Mouse (Mus musculus) lung, postnatal 10 days (tissue): ENCODE results near the gene Psmg4.

Source experiments
- DNase-seq: peaks from one replicate; pipeline ENCODE4 v3.0.0; 2021

Psmg4 gene

DNA sequence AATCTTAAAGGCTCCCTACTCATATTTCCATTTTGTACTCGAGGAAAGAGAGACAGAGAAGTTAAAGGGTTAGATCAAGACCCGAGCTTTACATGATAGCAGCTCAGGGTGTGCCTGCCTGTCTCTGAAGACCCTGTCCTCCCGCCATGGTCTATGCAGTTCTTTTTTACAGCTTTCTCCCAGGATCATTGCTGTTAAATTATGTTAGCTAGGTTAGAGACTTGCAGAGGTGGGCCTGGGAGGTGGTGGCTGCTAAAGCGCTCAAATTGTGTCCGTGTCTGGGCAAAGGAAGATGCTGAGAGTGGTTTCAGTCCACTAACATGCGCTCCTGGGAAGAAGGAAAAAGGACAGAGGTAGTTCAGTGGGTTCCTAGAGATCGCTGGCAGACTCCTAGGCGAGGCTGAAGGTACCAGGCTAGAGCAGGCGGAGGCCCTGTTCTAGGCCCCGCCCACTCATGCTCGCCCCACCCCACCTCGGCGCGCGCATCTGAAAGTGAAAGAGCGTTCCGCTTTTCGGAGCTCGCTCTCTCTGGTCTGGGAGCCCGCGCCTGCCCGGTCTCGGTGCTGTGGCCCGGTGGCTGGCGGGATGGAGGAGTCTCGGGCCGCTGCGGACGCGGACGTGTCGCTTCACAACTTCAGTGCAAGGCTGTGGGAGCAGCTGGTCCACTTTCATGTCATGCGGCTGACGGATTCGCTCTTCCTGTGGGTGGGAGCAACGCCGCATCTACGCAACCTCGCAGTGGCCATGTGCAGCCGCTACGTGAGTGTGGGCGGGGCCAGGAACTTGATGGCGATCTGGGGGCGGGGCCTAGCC is at the start of gene Psmg4:
TSS of gene Psmg4 (plus strand) at position 474 of the 813 bp plus-strand sequence.
- DNase-seq, result peak; percentile 97

DNA sequence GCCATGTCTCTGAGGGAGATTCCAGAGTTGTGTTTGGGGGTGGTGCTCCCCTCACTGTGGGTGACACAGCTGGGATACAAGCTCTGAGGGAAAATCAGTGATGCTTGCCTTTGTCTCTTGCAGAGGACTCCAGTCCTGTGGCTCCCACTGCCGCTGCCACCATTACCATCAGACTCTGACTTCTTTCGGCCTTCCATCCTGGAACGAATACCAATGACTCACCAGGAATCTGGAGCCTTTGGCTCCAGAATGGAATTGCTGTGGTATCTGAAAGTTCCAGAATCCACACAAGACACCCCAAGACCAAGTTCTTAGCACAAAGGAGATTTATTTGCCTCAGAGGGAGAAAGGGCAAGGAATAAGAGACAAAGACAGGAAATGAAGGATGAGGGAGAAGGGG is 49.7 kb upstream of the Psmg4 start:
- no peak for DNase-seq

DNA sequence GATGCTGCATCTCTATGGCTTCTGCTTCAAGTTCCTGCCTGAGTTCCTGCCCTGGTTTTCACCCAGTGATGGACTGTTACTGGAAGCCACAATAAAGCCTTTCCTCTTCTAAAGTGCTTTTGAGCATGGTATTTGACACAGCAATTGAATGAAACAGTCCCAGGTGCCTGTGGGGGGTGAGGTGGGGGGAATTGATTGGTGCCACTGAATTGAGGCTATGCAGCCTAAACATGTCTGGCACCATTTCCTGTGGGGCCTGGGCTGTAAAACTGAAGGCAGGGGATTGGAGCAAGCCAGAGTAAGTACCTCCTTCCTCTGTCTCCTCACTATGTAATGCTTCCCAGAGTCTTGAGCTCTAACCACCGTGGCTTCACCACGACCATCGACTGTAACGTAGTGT is 48.1 kb upstream of the Psmg4 start:
- no peak for DNase-seq

DNA sequence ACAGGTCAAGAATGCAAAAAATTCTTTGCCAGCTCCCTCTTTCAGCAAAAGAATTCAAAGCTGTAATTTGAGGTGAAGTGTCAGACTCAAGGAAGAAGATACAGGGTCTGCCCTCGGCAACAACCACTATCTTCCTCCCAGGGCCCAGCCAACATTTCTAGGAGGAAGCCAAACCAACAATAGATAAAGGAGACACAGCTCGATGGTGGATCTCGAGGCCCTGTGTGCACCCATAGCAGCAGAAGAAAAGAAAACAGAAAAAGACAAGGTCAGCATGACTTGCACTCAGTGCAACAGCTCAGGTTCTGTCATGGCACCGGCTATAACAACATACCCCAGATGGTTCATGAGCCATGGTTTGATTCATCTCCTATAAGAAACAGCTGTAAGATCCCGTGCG is 46.3 kb upstream of the Psmg4 start:
- DNase-seq, result no peak

DNA sequence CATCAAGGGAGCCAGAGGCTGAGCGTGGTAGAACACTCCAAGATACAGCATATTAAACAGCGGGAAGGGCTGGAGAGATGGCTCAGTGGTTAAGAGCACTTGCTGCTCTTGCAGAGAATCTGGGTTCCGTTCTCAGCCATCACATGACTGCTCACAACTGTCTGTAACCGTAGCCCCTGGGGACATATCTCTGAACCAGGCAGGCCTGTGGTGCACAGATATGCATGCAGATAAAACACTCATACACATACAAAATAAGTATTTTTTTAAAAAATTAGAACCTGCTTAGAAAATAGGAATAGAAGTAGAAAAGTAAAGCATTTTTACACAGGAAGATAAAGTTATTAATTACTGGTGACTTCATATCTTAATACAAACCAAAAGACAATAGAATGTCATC is 43.9 kb upstream of the Psmg4 start:
- no peak for DNase-seq

DNA sequence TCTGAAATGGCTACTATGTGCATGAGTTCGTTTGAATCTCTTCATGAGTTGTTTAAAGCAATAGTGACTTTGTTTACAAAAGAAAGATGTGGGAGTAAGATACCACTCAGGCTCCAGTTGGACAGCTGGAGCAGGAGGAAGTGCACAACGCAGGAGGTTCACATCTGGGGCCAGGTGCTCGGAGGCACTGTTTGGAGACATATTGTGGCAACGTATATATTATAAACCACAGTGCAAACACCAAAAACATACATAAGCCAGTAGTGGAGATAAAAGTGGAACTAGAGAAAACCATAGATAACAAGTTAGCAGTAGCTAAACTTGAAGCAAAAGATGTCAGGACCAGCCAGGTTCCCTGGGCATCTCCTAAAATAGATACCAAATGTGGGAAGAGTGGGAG is 43.4 kb upstream of the Psmg4 start:
- no peak for DNase-seq

DNA sequence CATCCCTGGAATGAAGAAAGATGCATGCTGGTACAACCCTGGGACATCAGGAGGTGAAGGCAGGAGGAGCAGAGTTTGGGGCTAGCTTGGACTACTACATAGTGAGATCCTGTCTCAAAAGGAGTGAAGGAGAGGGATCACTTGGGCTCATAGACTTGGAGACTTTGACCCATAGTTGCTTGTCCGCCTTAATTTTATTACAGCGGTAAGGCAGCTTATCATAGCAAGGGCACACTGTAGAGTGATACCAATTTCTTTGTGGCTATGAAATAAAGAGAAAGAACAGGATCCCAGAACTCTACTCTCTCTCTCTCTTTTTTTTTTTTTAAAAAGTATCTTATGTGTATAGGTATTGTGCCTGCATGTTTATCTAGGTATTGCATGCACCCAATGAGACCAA is 42.2 kb upstream of the Psmg4 start:
- DNase-seq, result no peak

DNA sequence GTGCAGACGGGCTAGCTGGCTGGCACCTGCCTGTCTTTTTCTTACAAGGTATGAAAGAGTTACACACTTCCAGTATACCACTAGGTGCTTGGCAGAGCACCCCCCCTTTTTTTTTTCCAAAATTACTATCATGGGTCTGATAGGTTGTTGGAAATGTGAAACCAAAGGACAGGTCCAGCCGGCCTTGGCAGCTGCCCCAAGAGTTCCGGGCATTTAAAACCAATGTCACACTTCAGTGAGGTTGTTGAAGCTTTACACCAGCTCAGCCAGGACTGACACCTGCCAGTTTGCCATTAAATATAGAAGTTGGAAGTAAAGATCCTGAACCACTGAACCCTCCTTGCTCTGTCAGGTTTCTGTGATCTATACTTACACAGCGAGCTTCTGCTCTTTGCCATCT is 37.1 kb upstream of the Psmg4 start:
- DNase-seq, result no peak

DNA sequence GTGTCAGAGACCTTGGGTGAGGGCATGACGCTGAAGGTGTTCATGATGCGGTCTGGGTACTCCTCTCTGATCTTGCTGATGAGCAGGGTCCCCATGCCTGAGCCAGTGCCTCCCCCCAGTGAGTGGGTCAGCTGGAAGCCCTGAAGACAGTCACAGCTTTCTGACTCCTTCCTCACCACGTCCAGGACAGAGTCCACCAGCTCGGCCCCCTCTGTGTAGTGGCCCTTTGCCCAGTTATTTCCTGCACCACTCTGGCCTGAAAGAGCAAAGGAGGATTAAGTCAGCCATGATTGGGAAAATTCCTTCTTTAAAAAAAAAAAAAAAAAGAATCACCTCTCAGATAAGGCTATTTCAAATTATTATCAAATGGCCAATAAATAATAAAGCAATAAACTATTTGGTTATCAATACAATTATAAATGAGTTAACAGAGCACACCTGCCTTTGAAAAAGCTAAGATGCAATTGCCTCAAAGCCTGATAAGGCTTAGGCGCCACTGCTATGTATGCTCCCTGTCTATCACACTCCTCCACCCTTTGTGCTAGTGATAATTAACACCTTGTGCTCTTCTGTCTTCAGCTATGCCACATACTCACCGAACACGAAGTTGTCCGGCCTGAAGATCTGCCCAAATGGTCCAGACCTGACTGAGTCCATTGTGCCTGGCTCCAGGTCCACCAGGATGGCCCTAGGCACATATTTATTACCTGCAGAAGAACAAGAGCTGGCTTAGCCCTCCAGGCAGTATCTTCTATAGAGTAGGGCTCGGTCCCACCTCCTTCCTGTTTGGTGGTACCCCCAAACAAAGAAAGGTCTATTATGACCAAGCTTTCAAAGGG is 34.3 kb upstream of the Psmg4 start:
- DNase-seq, result no peak

DNA sequence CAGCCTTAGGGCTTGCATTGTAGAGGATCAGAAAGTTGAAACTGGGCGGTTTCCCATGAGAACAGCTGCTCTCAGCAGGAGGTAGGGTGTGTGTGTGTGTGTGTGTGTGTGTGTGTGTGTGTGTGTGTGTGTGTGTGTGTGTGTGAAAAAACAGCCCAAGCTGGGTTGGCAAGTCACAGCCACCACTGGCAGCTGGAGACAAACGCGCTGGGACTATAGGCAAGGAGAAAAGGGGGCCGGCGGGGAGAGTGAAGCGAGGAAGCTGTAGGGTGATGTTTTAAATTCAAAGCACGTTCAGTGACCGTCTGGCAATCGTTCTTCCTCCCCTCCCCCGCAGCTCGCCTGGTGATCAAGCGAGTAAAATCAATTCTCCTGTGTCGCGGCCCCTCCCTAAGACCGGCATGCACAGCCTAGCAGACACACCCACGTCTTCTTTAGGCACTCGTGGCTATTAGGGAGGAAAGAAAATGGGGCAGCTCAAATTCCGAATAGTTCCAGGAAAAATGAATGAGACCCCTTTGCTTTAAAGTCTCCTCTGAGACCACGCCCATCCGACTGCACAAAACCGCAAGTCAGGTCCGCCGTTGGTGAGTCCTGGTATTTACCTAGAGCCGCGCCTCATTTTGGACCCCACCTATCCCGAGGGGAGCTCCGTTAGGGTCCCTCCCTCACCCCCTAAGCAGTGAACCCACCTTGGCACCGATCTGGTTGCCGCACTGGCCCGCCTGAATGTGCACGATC is 33.1 kb upstream of the Psmg4 start:
- DNase-seq, result peak; percentile 44

DNA sequence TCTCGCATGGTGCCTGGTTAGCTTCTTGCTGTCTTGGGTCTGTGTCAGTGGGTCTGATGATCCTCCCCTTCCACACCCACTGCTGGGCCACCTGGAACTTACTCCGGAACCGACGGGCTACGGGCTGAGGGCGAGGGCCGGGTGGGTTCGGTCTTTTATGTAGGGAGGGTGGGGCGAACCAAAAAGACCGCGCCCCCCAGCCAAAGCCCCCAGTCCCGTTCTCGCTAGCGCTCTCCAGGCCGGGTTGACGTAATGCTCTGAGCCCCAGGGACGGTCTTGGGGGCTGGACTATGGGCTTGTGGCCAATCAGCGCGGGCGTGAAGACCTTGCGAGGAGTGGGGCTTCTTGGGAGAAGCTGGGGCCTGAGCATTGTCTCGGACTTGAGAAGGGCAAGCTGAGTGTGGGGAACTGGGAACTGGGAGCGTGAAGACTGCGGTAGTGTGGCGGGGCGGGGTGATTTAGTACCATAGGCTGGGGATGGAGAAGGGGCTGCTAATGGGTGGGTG is 32.5 kb upstream of the Psmg4 start, which contains the start of gene Tubb2b:
TSS of gene Tubb2b (minus strand) at position 241 of the 506 bp plus-strand sequence.
- peak; percentile 85 for DNase-seq

DNA sequence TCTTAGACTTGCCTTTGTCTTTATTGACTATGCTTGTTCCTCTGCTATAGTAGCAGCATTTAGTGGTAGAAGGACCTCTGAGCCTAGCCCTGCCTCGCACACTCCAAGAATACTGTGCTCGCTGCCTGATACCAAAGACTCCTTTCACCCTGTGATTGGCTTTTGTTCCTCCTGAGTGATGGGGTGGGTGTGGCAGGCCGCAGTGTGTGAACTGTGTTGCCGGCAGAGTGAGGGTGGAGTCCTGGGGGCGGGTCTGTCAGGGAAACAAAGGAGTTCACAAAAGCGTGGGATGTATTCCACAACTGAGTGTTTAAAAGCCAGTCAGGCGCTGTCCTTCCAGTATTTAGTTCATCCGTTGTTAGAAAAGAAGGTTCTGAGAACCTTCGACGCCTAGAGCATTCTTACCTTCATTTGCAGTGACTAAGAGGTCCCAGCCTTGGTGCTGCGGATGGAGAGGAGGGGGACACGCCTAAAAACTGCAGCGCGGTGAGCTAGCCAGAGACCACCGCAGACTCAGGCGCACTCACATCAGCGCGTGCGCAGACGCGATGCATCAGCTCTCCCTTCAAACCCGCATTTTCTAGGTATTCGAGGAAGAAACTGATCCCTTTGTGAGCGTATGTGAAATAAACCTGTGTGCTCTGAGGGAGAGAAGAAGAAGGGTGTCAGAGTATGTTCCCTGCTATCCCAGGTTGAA is 31.6 kb upstream of the Psmg4 start:
- DNase-seq, result peak; percentile 82

DNA sequence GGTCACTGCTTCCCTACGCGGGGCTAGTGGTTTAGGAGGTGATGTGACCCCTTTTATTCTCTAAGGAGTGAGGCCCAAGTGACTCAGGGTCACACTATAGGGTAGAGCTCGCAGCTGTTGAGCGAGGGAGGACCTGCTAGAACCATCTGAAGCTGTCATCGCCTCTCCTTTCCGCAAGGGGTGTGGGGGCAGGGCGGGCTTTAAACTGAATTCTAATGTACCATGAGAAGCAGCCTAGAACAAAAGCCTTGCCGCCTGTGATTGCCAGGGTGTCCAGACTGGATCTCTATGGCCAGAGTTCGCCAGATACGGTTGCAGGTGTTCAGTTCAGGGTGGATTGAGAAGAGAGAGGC is 31.1 kb upstream of the Psmg4 start:
- DNase-seq, result peak; percentile 71

DNA sequence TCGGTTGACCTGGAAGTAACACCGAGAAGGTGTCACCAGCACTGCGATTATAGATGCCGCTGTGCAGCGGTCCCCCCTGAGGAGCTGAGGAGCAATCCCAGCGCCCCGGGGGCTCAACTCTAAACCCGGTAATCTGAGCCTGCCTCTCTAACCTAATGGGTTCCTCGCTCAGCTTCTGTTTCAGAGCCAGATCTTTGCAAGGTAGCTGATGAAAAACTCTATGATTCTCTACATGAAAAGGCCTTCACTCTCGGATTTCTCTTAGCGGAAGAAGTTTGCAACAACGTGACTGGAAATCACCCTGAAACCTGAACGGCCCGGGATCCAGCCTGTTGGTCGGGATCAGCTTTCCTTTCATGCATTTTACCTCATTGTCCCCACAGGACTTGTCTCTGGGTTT is 30.5 kb upstream of the Psmg4 start:
- DNase-seq, result no peak

DNA sequence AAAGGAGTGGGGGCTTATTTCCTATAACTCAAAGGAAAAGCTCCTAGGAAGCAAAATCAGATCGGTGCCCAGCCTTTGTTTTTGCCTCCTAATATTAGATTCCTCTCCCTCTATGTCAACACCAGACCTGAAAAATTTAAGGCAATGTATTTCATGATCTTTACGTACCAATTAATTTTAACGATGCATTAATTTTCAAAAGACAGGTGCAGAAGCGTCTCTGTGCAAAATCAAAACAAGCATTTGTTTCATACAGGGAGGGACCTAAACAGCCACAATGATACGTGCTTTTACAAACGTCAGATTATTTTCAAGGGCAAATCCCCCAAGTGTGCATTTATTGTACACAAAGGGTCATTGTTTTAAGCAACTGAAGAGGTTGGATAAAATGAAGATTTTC is 29.9 kb upstream of the Psmg4 start:
- DNase-seq, result no peak

DNA sequence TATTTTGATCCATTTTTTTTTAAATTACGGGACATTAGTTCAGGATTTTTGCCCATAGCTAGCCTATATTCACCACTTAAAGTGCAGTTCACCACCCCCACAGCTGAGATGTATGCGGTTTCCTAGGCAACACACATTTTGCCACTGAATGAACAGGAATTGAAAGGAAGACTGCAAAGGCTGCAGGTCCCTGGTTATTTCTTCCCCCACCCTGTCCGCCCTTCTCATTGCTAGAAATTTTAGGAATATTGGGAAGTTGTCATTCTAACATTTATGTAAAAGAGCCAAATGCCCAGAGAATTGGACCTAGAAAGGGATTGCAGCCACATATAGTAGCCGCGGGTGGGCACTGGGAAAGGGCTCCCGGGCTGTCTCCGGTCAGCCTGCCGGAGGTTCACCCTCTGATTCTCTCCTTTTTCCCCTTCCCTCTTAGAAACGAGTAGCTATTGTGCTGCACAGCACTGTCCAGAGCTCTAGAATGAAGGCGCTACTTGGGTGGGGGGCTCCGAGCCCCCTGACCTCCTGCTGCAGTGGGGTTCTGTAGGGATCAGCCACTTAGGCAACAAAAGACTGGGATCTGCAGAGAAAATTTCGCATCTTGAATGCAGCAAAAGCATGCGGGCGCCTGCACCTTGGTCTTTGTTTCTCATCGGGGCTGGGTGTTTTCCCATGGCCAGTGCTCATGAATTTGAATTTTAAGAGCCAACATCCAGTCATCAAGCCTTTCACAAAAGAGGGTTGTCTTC is 29.3 kb upstream of the Psmg4 start:
- DNase-seq, result no peak

DNA sequence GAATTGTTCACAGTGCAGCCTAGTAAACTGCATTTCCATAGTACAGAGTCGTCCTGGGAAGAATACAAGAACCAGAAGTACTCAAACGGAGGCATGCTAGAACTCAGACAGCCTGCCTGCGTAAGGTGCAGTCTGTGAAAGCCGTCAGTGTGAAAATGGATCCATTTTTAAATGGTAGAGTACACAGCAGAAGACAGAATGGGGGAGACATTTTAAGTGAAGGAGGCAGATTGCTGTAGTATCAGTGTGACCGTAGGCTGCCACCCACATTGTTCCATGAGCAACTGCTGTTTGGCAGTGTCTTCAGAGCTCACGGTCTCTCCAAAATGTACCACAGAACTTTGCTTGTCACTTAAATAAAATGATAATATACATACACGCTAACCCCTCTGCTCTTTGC is 28.5 kb upstream of the Psmg4 start:
- no peak for DNase-seq

DNA sequence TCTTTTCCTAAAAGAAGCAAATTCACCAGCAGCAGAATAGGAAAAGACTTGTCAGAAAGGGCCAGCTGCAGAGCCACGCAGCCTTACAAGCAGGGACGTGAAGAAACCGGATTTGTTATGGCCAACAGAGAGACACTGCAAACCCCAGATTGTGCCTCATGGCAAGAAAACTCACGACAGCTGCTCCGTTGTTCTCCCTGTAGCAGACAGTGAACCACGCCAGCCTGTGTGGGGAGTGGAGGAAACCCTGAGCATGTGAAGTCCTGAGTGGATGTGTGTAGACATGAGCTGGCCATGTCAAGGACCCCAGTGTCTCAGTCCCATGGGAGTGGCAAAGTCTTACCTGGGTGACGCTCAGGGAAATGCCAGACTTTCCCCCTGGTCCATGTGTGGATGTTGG is 26.2 kb upstream of the Psmg4 start:
- no peak for DNase-seq

DNA sequence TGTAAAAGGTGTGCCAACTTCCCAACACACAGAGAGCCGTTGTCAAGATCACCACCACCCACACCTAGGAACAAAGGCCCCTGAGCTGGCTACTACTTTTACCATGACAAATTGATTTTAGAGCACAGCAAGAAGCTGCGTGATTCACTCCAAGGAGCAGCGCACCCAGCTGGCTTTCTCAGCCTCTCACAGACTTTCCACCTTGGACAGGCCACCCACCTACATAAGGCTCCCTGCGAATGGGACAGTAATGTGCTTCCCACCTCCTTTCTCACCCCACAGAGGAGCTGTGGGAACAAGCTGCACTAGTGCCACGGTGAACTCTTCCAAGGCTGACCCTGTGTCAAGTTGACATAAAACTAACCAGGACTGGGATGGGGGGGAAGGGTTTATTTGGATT is 19.4 kb upstream of the Psmg4 start:
- DNase-seq, result no peak

DNA sequence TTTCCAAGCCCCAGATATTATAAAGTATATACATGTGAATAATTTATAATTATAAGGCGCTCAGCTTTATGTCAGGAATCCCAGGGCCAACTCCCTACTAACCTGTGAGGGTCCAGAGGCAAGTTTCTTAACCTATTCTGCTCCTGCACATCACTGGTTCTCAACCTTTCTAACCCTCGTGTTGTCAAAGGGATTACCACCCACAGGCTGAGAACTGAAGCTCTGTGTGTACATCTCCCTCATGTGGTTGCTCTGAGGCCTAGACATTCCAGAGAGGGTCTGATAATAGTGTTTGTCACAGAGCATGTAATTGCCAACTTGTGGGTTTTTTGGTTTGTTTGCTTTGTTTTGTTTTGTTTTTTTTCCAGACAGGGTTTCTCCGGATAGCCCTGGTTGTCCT is 15.8 kb upstream of the Psmg4 start:
- no peak for DNase-seq

DNA sequence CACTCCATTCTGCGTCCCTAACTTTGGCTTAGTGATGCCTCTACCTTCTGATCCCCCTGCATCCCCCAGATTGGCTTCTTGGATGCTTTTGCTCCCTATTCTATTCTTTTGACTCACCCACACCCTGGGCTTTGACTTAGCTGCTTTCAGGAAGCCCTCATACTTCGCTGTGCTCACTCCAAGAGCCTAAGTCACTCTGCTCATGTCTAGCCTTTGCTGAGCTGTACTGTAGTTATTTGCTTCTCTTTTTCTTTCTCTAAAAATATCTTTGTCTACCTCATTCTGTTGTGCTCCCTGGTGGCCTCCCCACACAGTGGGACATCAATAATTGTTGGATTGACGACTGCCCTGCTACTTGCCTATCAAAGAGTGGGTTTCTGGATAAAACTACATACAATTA is 14.6 kb upstream of the Psmg4 start:
- no peak for DNase-seq

DNA sequence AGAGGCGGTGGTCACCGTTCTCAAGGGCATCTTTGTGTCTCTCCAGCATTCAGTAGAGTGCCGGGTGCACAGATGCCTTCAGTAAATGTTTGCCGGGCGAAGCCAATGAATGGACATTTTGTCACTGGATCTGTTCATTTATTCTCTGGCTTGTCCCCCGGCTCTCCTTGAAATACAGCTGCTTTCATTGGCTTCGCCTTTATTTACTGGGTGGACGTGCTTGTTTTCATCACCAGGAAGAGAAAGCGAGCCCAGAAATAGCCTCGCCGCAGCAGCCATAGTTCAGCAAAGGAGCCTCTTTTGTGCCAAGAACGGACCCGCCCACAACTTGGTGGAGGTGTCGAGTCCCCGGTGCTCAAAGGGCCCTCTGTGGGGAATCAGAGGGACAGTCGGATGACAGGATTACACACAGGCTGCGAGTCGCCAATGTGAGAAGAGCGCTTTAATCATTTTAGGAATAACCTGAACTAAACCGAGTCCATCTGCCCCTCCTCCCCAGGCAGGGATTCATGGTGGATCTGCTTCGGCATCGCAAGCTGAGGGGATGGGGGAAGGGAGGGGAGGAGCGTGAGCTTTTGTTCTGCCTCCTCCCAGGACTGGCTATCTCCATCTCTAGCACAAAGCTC is 13.9 kb upstream of the Psmg4 start:
- DNase-seq, result peak; percentile 78
